Mouse (Mus musculus): ENCODE data around the gene Alpk3. TPM values are rescaled to one million over a fixed set of nuclear protein-coding genes. Genes with fewer than 3 reads are reported as not detected.
A peak's percentile ranks its signal among the peaks of the same experiment; 100 is the strongest.

Gene Alpk3
- polyA plus RNA-seq, 1 experiment = 0.31 TPM

GRCm38 (mm10) chr7:81047847-81048246 is 9.6 kb upstream of the Alpk3 start:
- Histone ChIP-seq H3K4me1 (ENCODE audit: control insufficient read depth, insufficient read depth, low read length) (no peaks in the 10 kb centered on the region), H3K27ac (ENCODE audit: insufficient read depth, low read length) (no peak overlapping the region), H3K4me3 (ENCODE audit: insufficient read depth, low read length) (no peak overlapping the region)
- TF ChIP-seq CTCF (IDR thresholded peaks at IDR 0.05; ENCODE audit: extremely low read depth, insufficient read depth, low read length) (no peak), POLR2A (IDR thresholded peaks at IDR 0.05; ENCODE audit: extremely low read depth, insufficient read depth, low read length) (no peak)

DNA sequence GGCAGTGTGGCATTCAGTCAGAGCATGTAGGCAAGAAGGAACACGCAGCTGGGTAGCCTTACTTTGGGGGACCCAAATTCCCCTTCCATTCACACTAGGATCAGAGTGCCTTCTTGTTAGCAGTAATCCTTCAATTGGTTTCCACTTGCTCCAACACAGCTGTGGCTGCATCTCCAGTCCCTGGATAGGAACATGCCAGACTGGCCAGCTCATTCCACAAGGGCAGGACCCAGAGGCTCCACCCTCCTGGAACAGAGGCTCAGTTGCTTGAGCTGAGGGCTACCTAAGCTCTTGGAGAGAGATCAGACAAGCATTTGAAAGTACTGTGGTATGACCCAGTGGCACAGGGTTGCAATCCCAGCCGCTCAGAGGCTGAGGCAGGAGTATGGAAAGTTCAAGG is 8.9 kb upstream of the Alpk3 start:
- TF ChIP-seq POLR2A (IDR thresholded peaks at IDR 0.05; ENCODE audit: extremely low read depth, insufficient read depth, low read length) (no peak), CTCF (IDR thresholded peaks at IDR 0.05; ENCODE audit: extremely low read depth, insufficient read depth, low read length) (no peak)
- Histone ChIP-seq H3K4me1 (ENCODE audit: control insufficient read depth, insufficient read depth, low read length) (no peaks in the 10 kb centered on the region), H3K27ac (ENCODE audit: insufficient read depth, low read length) (no peak overlapping the region), H3K4me3 (ENCODE audit: insufficient read depth, low read length) (no peak overlapping the region)

DNA sequence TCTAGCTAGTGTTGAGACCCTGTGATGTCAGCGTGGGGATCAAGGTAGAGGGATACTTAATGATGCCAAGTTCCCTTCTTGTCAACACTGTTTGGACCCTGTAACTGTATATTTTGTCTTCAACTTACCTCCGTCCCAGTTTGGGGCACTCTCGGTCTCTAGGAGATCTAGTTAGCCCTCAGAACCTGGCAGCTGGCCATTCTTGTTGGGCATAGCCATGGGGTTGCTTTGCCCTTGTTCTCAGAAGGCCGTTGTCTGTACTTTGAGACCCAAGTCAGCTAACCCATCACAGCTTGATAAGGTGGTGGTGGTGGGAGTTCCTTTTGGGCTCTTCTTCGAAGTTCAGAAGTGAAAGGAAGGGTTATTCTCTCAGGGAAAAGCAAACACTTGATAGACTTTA is 7.4 kb upstream of the Alpk3 start:
- H3K4me1 ChIP-seq (ENCODE audit: control insufficient read depth, insufficient read depth, low read length) = no peaks in the 10 kb centered on the region
- TF ChIP-seq POLR2A (IDR thresholded peaks at IDR 0.05; ENCODE audit: extremely low read depth, insufficient read depth, low read length) (no peak), CTCF (IDR thresholded peaks at IDR 0.05; ENCODE audit: extremely low read depth, insufficient read depth, low read length) (no peak)
- no peak overlapping the region for H3K4me3 ChIP-seq (ENCODE audit: insufficient read depth, low read length)
- no peak overlapping the region for H3K27ac ChIP-seq (ENCODE audit: insufficient read depth, low read length)

GRCm38 (mm10) chr7:81055709-81056370 is 1.6 kb upstream of the Alpk3 start:
- Histone ChIP-seq H3K4me1 (ENCODE audit: control insufficient read depth, insufficient read depth, low read length) (no peaks in the 10 kb centered on the region), H3K4me3 (ENCODE audit: insufficient read depth, low read length) (no peak overlapping the region), H3K27ac (ENCODE audit: insufficient read depth, low read length) (no peak overlapping the region)
- TF ChIP-seq CTCF (IDR thresholded peaks at IDR 0.05; ENCODE audit: extremely low read depth, insufficient read depth, low read length) (no peak), POLR2A (IDR thresholded peaks at IDR 0.05; ENCODE audit: extremely low read depth, insufficient read depth, low read length) (no peak)

DNA sequence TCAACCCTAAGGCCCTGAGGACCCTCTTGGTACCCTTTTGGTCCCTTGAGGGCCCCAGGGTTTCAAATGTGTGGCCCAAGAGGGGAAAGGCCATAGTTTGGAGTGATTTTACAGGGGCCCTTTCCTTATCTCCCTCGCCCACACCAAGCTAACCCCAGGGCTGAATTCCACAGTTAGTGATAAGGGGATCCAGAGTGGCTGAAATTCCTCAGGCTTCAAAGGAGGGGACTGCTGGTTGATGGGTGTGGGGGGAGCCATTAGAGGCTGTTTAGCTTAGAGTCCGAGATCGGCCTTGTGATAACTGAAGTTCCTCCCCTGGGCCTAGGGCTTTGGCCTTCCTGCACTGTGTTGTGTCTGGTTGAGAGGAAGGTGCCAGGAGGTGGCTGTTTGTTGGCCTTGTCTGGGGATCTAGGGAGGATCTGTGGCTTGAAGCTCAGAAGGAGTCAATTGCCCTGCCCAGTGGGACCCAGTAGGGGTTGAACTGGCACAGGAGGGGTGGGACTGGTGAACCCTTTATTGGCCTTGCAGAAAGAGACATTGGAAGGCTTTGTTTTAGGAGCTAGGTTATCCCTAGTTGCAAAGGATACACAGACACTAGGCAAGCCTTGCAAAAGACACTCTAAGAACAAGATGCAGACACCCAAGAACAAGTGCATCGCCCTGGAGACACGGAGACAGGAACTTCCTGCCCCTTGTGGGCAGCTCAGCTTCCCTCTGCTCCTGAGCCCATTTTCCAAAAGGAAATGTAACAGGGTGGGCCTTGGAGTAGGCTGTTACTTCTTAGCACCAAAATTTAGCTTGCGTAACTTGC is 706 bp downstream of the Alpk3 start:
- TF ChIP-seq POLR2A (IDR thresholded peaks at IDR 0.05; ENCODE audit: extremely low read depth, insufficient read depth, low read length) (no peak), CTCF (IDR thresholded peaks at IDR 0.05; ENCODE audit: extremely low read depth, insufficient read depth, low read length) (no peak)
- Histone ChIP-seq H3K27ac (ENCODE audit: insufficient read depth, low read length) (no peak overlapping the region), H3K4me3 (ENCODE audit: insufficient read depth, low read length) (no peak overlapping the region)

GRCm38 (mm10) chr7:81058712-81059154 is 1.3 kb downstream of the Alpk3 start:
- TF ChIP-seq POLR2A (IDR thresholded peaks at IDR 0.05; ENCODE audit: extremely low read depth, insufficient read depth, low read length) = no peak
- no peak for TF ChIP-seq CTCF (IDR thresholded peaks at IDR 0.05; ENCODE audit: extremely low read depth, insufficient read depth, low read length)
- Histone ChIP-seq H3K4me1 (ENCODE audit: control insufficient read depth, insufficient read depth, low read length) (no peaks in the 10 kb centered on the region), H3K27ac (ENCODE audit: insufficient read depth, low read length) (no peak overlapping the region), H3K4me3 (ENCODE audit: insufficient read depth, low read length) (no peak overlapping the region)

More for the DNA sequence above, 706 bp downstream of the Alpk3 start:
- no peaks in the 10 kb centered on the region for H3K4me1 ChIP-seq (ENCODE audit: control insufficient read depth, insufficient read depth, low read length)

- TF ChIP-seq POLR2A (IDR thresholded peaks at IDR 0.05; ENCODE audit: extremely low read depth, insufficient read depth, low read length) (no peak), CTCF (IDR thresholded peaks at IDR 0.05; ENCODE audit: extremely low read depth, insufficient read depth, low read length) (no peak)
- no peaks in the 10 kb centered on the region for H3K4me1 ChIP-seq (ENCODE audit: control insufficient read depth, insufficient read depth, low read length)
- H3K27ac ChIP-seq (ENCODE audit: insufficient read depth, low read length) = no peak overlapping the region
- H3K4me3 ChIP-seq (ENCODE audit: insufficient read depth, low read length) = no peak overlapping the region
Measured at GRCm38 (mm10) chr7:81059388-81059787, 2.0 kb downstream of the Alpk3 start.

DNA sequence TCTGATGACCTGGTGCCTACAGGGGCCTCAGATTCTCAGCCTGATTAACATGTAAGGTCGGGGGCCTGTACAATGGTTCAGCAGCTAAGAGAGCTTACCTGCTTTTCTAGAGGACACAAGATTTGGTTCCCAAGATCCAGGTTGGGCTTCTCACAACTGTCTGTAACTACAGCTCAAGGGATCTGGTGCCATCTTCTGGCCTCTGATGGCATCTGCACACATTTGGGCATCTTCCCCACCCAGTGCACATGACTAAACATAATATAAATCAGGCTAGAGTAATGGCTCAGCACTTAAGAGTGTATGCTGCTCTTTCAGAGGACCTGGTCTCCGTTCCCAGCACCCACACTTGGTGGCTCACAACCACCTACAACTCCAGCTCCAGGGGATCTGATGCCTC is 3.5 kb downstream of the Alpk3 start:
- no peaks in the 10 kb centered on the region for H3K4me1 ChIP-seq (ENCODE audit: control insufficient read depth, insufficient read depth, low read length)
- no peak overlapping the region for H3K4me3 ChIP-seq (ENCODE audit: insufficient read depth, low read length)
- TF ChIP-seq CTCF (IDR thresholded peaks at IDR 0.05; ENCODE audit: extremely low read depth, insufficient read depth, low read length) (peak; percentile 43), POLR2A (IDR thresholded peaks at IDR 0.05; ENCODE audit: extremely low read depth, insufficient read depth, low read length) (no peak)
- H3K27ac ChIP-seq (ENCODE audit: insufficient read depth, low read length) = no peak overlapping the region

DNA sequence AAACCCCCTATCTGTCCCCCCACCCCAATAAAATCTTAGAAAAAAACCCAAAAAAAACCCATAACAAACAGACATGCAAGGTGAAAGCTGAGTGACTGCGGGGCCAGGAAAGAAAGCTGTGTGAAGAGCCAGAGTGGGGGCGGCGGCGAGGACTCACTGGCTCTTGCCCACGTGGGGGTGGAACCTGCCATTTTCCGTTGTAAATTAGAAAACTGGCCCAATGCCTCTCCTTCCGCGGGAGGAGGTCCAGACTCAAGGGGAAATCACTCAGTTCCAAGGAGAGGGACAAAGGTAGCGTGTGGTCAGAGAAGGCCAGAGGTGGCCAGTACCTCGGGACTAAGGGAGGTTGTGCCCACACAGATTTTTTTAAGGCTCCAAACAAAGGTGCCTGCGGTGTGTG is 4.5 kb downstream of the Alpk3 start:
- Histone ChIP-seq H3K4me1 (ENCODE audit: control insufficient read depth, insufficient read depth, low read length) (no peaks in the 10 kb centered on the region), H3K27ac (ENCODE audit: insufficient read depth, low read length) (no peak overlapping the region), H3K4me3 (ENCODE audit: insufficient read depth, low read length) (no peak overlapping the region)
- TF ChIP-seq CTCF (IDR thresholded peaks at IDR 0.05; ENCODE audit: extremely low read depth, insufficient read depth, low read length) (no peak), POLR2A (IDR thresholded peaks at IDR 0.05; ENCODE audit: extremely low read depth, insufficient read depth, low read length) (no peak)

DNA sequence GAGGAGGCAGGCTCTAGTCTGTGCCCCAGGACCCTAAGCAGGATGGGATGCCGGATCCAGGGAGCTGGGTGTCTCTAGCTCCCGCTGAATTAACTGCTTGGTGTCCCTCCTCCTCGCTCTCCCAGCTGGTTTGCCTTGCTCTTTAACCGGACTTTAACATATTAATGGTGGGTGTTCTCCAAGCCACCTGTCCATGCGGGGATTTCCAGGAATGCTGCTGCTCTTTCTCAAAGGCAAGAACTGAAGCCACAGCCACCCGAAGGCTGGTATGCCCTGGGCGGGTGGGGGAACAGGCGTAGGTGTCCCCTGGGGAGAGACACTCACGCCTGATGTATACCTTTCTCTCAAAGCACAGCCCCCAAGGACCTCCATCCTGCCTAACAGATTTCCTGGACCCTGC is 5.9 kb downstream of the Alpk3 start:
- no peak for TF ChIP-seq POLR2A (IDR thresholded peaks at IDR 0.05; ENCODE audit: extremely low read depth, insufficient read depth, low read length)
- TF ChIP-seq CTCF (IDR thresholded peaks at IDR 0.05; ENCODE audit: extremely low read depth, insufficient read depth, low read length) = no peak
- Histone ChIP-seq H3K4me3 (ENCODE audit: insufficient read depth, low read length) (no peak overlapping the region), H3K4me1 (ENCODE audit: control insufficient read depth, insufficient read depth, low read length) (no peaks in the 10 kb centered on the region), H3K27ac (ENCODE audit: insufficient read depth, low read length) (no peak overlapping the region)

Data from cortical plate, adult 2 months (tissue).